Mouse (Mus musculus) thymus, postnatal 0 days (tissue): ENCODE results near the gene P4ha2. TPM values are rescaled to one million over a fixed set of nuclear protein-coding genes. Genes with fewer than 3 reads are reported as not detected.
A peak's percentile ranks its signal among the peaks of the same experiment; 100 is the strongest.

Experiments used
- DNase-seq: peaks from one replicate; pipeline ENCODE4 v3.0.0-alpha.2; 2015; ENCODE audit warnings: low spot score
- polyA plus RNA-seq: library from polyadenylated mRNA; unstranded; fragments of >200 nt; fragmentation: Nextera tagmentation; extraction: Ambion mirVana; gene quantifications from 2 replicates; pipeline ENCODE4 v1.2.1, GENCODE M21; 2015

Gene P4ha2
- polyA plus RNA-seq, 1 experiment from 2014 or later: 5.1 TPM

GRCm38 (mm10) chr11:54106676-54107075, 6.8 kb downstream of the P4ha2 start:
- DNase-seq: no peak

GRCm38 (mm10) chr11:54107239-54107638, 7.3 kb downstream of the P4ha2 start:
- DNase-seq: no peak

- no peak for DNase-seq
These were observed 8.2 kb downstream of the P4ha2 start for GRCm38 (mm10) chr11:54108131-54108530.

GRCm38 (mm10) chr11:54108894-54109293, 9.0 kb downstream of the P4ha2 start:
- no peak for DNase-seq

GRCm38 (mm10) chr11:54111291-54111690, 11.4 kb downstream of the P4ha2 start:
- no peak for DNase-seq

- no peak for DNase-seq
These were observed 12.3 kb downstream of the P4ha2 start for GRCm38 (mm10) chr11:54111976-54112741.

GRCm38 (mm10) chr11:54112920-54113319, 13.0 kb downstream of the P4ha2 start:
- DNase-seq: peak; percentile 64

GRCm38 (mm10) chr11:54113352-54113751, 13.5 kb downstream of the P4ha2 start:
- no peak for DNase-seq

GRCm38 (mm10) chr11:54114746-54115145, 14.9 kb downstream of the P4ha2 start:
- no peak for DNase-seq

- DNase-seq: no peak
These were observed 15.4 kb downstream of the P4ha2 start for GRCm38 (mm10) chr11:54115301-54115700.

- no peak for DNase-seq
These were observed 16.0 kb downstream of the P4ha2 start for GRCm38 (mm10) chr11:54115911-54116310.

GRCm38 (mm10) chr11:54116406-54116805, 16.5 kb downstream of the P4ha2 start:
- no peak for DNase-seq

GRCm38 (mm10) chr11:54117096-54117495, 17.2 kb downstream of the P4ha2 start:
- no peak for DNase-seq

- DNase-seq: no peak
These were observed 19.2 kb downstream of the P4ha2 start for GRCm38 (mm10) chr11:54119126-54119525.

- DNase-seq: no peak
These were observed 20.0 kb downstream of the P4ha2 start for GRCm38 (mm10) chr11:54119740-54120360.

GRCm38 (mm10) chr11:54122416-54123264, 22.7 kb downstream of the P4ha2 start:
- DNase-seq: no peak

- DNase-seq: no peak
These were observed 26.2 kb downstream of the P4ha2 start for GRCm38 (mm10) chr11:54125982-54126648.

- DNase-seq: peak; percentile 47
These were observed 26.9 kb downstream of the P4ha2 start for GRCm38 (mm10) chr11:54126654-54127374.

- DNase-seq: no peak
These were observed 27.5 kb downstream of the P4ha2 start for GRCm38 (mm10) chr11:54127397-54127796.

GRCm38 (mm10) chr11:54129955-54130354, 30.1 kb downstream of the P4ha2 start:
- DNase-seq: no peak

- no peak for DNase-seq
These were observed 30.8 kb downstream of the P4ha2 start for GRCm38 (mm10) chr11:54130721-54131120.
